Mouse (Mus musculus) heart, adult 2 months (tissue): ENCODE results near the gene Lats2. TPM values are rescaled to one million over a fixed set of nuclear protein-coding genes. Genes with fewer than 3 reads are reported as not detected.
"Not testable (repeated sequence)": the region's sequence is repeated elsewhere in the genome, so short reads cannot be mapped to it uniquely, and the experiment has no call there.

Experiments used
- DNase-seq, 2 experiments: peaks; one replicate each; pipeline ENCODE4 v3.0.0; 2021
- H3K27ac ChIP-seq: fragments of 200-600 bp; 2 replicates; pipeline ENCODE4 v1.8.1; 2022
- H3K27me3 ChIP-seq: fragments of 200-500 bp; 2 replicates; pipeline ENCODE4 v1.6.1; 2012; ENCODE audit warnings: mild to moderate bottlenecking, low read length, inconsistent platforms, mixed read lengths; ENCODE audit not compliant: control insufficient read depth, insufficient read depth
- H3K36me3 ChIP-seq: fragments of 200-500 bp; 2 replicates; pipeline ENCODE4 v1.6.1; 2012; ENCODE audit warnings: low read length, inconsistent platforms; ENCODE audit not compliant: control insufficient read depth, insufficient read depth
- H3K4me1 ChIP-seq: fragments of 200-500 bp; 2 replicates; pipeline ENCODE4 v1.6.1; 2011; ENCODE audit warnings: low read length; ENCODE audit not compliant: control insufficient read depth, insufficient read depth
- H3K4me3 ChIP-seq: fragments of 200-600 bp; 2 replicates; pipeline ENCODE4 v1.8.1; 2022
- H3K79me2 ChIP-seq: fragments of 200-500 bp; replicated peaks from 2 replicates; pipeline ENCODE4 v1.6.1; 2012; ENCODE audit warnings: mild to moderate bottlenecking, inconsistent platforms, low read length, moderate library complexity, mixed read lengths; ENCODE audit not compliant: control insufficient read depth, insufficient read depth
- H3K9ac ChIP-seq: fragments of 200-500 bp; 2 replicates; pipeline ENCODE4 v1.6.1; 2012; ENCODE audit warnings: low read depth, mild to moderate bottlenecking, control low read depth, inconsistent platforms, low read length, mixed read lengths
- CTCF ChIP-seq: fragments of 200-600 bp; IDR thresholded peaks from 2 replicates; pipeline ENCODE4 v1.8.1; 2022; ENCODE audit warnings: antibody characterized with exemption, mild to moderate bottlenecking, moderate library complexity
- EP300 ChIP-seq: fragments of 200-500 bp; IDR thresholded peaks from 2 replicates; pipeline ENCODE4 v1.6.1; 2011; ENCODE audit warnings: low read depth, low read length, control low read depth; ENCODE audit not compliant: insufficient read depth
- POLR2A ChIP-seq: fragments of 200-500 bp; IDR thresholded peaks from 2 replicates; pipeline ENCODE4 v1.6.1; 2011; ENCODE audit warnings: mild to moderate bottlenecking, low read depth, low read length, control low read depth; ENCODE audit not compliant: insufficient read depth
- WGBS: fragments of 180-500 bp; shearing (Covaris S2); methylation state at CpG from one replicate; pipeline ENCODE4 v1.1.7; 2018; 5-methylcytosine and 5-hydroxymethylcytosine counted together
- intact Hi-C: fragments of 180-260 bp; cut with DNase I; formaldehyde crosslinking; loops from one replicate; pipeline ENCODE4 v1.15.1; 2025
- polyA plus RNA-seq: library from polyadenylated mRNA; depleted of rRNA; stranded (reverse); fragments of >200 nt; gene quantifications from 2 replicates; pipeline ENCODE4 v1.2.3, GENCODE M21; 2012
- total RNA-seq, 2 experiments: library from RNA; stranded (reverse); gene quantifications; 2 replicates each; pipeline ENCODE4 v1.2.3; 2021

Gene Lats2
- total and polyA plus RNA-seq, 3 experiments: 18.6 to 31.2 (median 30.1) TPM

GRCm38 (mm10) chr14:57664311-57664821, 93.8 kb downstream of the Lats2 start:
- no peak for DNase-seq
- intact Hi-C loops: no loop called here
- TF ChIP-seq EP300 (no peak), POLR2A (no peak)
- 1% methylated on average over 19 of the region's 19 CpGs for WGBS
- H3K36me3 ChIP-seq: no peaks in the 10 kb centered on the region; the same call in 1 of the 2 replicates
- H3K4me3 ChIP-seq: peak overlapping the region; percentile 77
- H3K27ac ChIP-seq: peak overlapping the region; percentile 89
- H3K79me2 ChIP-seq: peaks cover 4% of the 10 kb centered on the region
- no peaks in the 10 kb centered on the region for H3K27me3 ChIP-seq
- no peaks in the 10 kb centered on the region for H3K4me1 ChIP-seq
- peak overlapping the region; percentile 82 for H3K9ac ChIP-seq

- H3K27me3 ChIP-seq: no peaks in the 10 kb centered on the region
- no peaks in the 10 kb centered on the region for H3K4me1 ChIP-seq
- no peak for TF ChIP-seq POLR2A
- TF ChIP-seq EP300: no peak
- peaks cover 4% of the 10 kb centered on the region for H3K79me2 ChIP-seq
- H3K9ac ChIP-seq: no peak overlapping the region
- no peak for DNase-seq
- intact Hi-C loops: no loop called here
- no peaks in the 10 kb centered on the region; the same call in 1 of the 2 replicates for H3K36me3 ChIP-seq
- WGBS: 24% methylated on average over 1 of the region's 1 CpGs
- H3K4me3 ChIP-seq: peak overlapping the region; percentile 77
- H3K27ac ChIP-seq: no peak overlapping the region; the same call in 1 of the 2 replicates
Measured at GRCm38 (mm10) chr14:57663630-57664029, 94.6 kb downstream of the Lats2 start.

- Histone ChIP-seq H3K27me3 (no peaks in the 10 kb centered on the region), H3K36me3 (no peaks in the 10 kb centered on the region), H3K4me1 (no peaks in the 10 kb centered on the region), H3K27ac (no peak overlapping the region), H3K4me3 (no peak overlapping the region), H3K9ac (no peak overlapping the region), H3K79me2 (peaks cover 5% of the 10 kb centered on the region)
- intact Hi-C loops: no loop called here
- TF ChIP-seq POLR2A: no peak
- TF ChIP-seq CTCF: peak; percentile 39
- TF ChIP-seq EP300: no peak
- DNase-seq: no peak
- WGBS: 94% methylated on average over 4 of the region's 4 CpGs
Measured at GRCm38 (mm10) chr14:57658301-57658700, 99.9 kb downstream of the Lats2 start.

GRCm38 (mm10) chr14:57657500-57657899, 100.7 kb downstream of the Lats2 start:
- Histone ChIP-seq H3K27ac (no peak overlapping the region), H3K4me3 (no peak overlapping the region), H3K36me3 (no peaks in the 10 kb centered on the region), H3K4me1 (peaks cover 2% of the 10 kb centered on the region), H3K27me3 (no peaks in the 10 kb centered on the region), H3K79me2 (peaks cover 5% of the 10 kb centered on the region), H3K9ac (no peak overlapping the region)
- no peak for DNase-seq
- TF ChIP-seq CTCF (no peak), EP300 (no peak), POLR2A (no peak)
- intact Hi-C loops: no loop called here
- WGBS: 97% methylated on average over 2 of the region's 2 CpGs

GRCm38 (mm10) chr14:57656519-57656918, 101.7 kb downstream of the Lats2 start:
- H3K9ac ChIP-seq, H3K4me3 ChIP-seq, H3K27me3 ChIP-seq, intact Hi-C loops, H3K4me1 ChIP-seq, H3K79me2 ChIP-seq, H3K27ac ChIP-seq, H3K36me3 ChIP-seq, DNase-seq: not testable (repeated sequence)
- 91% methylated on average over 3 of the region's 3 CpGs for WGBS

- H3K9ac ChIP-seq: no peak overlapping the region
- no peaks in the 10 kb centered on the region for H3K36me3 ChIP-seq
- no peak overlapping the region for H3K4me3 ChIP-seq
- TF ChIP-seq CTCF (peak; percentile 63), EP300 (no peak)
- intact Hi-C loops: loop anchor here (5.0 to 10.0 kb wide), 2 partner anchors 277 to 555 kb away; no protein-coding TSS in a partner anchor
- no peak for DNase-seq
- H3K27ac ChIP-seq: no peak overlapping the region
- H3K79me2 ChIP-seq: no peaks in the 10 kb centered on the region; the same call in 1 of the 2 replicates
- H3K27me3 ChIP-seq: no peaks in the 10 kb centered on the region
- H3K4me1 ChIP-seq: peaks cover 2% of the 10 kb centered on the region
Measured at GRCm38 (mm10) chr14:57649501-57649900, 108.7 kb downstream of the Lats2 start.
